Mouse (Mus musculus) CH12.LX (cell line): ENCODE measurements around the gene Dbx1.

Source experiments
- CHD2 ChIP-seq: IDR thresholded peaks from 2 replicates; pipeline ENCODE4 v1.6.1; 2011; ENCODE audit warnings: low read length, improper control_type of control experiment
- CTCF ChIP-seq, 2 experiments: IDR thresholded peaks in 1 of 2; conservative IDR thresholded peaks in 1 of 2; 2 replicates each; pipeline ENCODE4 v1.5.1; 2011 to 2012; ENCODE audit warnings: low read depth in 2 of 2, low read length in 2 of 2, improper control_type of control experiment in 1 of 2, inconsistent platforms in 1 of 2, mild to moderate bottlenecking in 1 of 2, moderate library complexity in 1 of 2
- HCFC1 ChIP-seq: IDR thresholded peaks from 2 replicates; pipeline ENCODE4 v1.6.1; 2012; ENCODE audit warnings: low read depth, mild to moderate bottlenecking, inconsistent platforms, low read length, improper control_type of control experiment
- KAT2A ChIP-seq: IDR thresholded peaks from 2 replicates; pipeline ENCODE4 v1.6.1; 2012; ENCODE audit warnings: low read length, improper control_type of control experiment, inconsistent platforms; ENCODE audit not compliant: insufficient replicate concordance
- MAX ChIP-seq: IDR thresholded peaks from 2 replicates; pipeline ENCODE4 v1.6.1; 2011; ENCODE audit warnings: low read length, improper control_type of control experiment
- MEF2A ChIP-seq: IDR thresholded peaks from 2 replicates; pipeline ENCODE4 v1.6.1; 2014; ENCODE audit warnings: low read depth, mild to moderate bottlenecking, inconsistent platforms, low read length, improper control_type of control experiment, borderline replicate concordance
- MXI1 ChIP-seq: IDR thresholded peaks from 2 replicates; pipeline ENCODE4 v1.6.1; 2011; ENCODE audit warnings: mild to moderate bottlenecking, low read depth, low read length, improper control_type of control experiment
- MYC ChIP-seq: IDR thresholded peaks from 2 replicates; pipeline ENCODE4 v1.6.1; 2011; ENCODE audit warnings: low read depth, mild to moderate bottlenecking, improper control_type of control experiment, low read length
- NRF1 ChIP-seq: IDR thresholded peaks from 2 replicates; pipeline ENCODE4 v1.6.1; 2014; ENCODE audit warnings: low read depth, mild to moderate bottlenecking, inconsistent platforms, low read length, improper control_type of control experiment, moderate library complexity
- POLR2A ChIP-seq: IDR thresholded peaks from 2 replicates; pipeline ENCODE4 v1.6.1; 2011; ENCODE audit warnings: low read depth, mild to moderate bottlenecking, improper control_type of control experiment, low read length
- USF1 ChIP-seq: IDR thresholded peaks from 2 replicates; pipeline ENCODE4 v1.6.1; 2014; ENCODE audit warnings: low read depth, mild to moderate bottlenecking, inconsistent platforms, low read length, improper control_type of control experiment
- ZNF384 ChIP-seq: IDR thresholded peaks from 2 replicates; pipeline ENCODE4 v1.6.1; 2012; ENCODE audit warnings: low read depth, low read length, improper control_type of control experiment, inconsistent platforms

DNA sequence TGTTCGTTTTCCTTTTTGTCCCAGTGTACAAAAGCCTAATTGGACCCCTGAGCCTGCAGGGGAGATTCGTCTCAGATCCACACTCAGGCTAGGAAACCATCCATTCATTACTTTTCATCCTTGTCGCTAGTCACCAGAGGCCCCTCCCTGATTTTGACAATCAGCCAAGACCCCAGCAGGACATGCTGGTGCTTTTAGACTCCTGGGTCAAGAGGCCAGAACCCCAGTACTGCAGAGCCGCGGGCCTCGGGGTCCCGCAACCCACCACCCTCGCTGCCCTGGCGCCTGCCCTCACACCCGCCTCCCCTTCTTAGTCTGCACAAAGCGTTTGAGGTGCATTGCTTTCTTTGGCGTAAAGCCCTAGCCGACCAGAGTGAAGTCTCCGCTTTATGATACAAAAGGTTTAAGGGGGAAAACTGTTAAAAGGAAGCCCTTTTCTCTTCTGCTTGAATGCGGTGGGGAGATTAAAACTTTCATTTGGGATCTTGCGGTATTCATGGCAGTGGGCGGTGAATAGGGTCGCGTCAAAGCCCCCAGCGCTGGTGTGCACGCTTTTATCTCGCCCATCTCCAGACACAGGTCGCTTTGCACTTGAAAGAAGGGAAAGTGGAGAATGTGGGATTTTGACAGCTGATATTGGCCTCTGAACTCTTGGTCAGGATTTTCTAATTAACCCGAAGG, 25.3 kb upstream of the Dbx1 start:
- TF ChIP-seq MXI1 (no peak), CTCF (conservative IDR thresholded peaks at IDR 0.05 in 1 of 2, IDR thresholded peaks at IDR 0.05 in 1 of 2; ENCODE audit: low read depth in 2 of 2, low read length in 2 of 2) (no peak), HCFC1 (no peak), NRF1 (no peak), POLR2A (no peak), USF1 (no peak), ZNF384 (no peak), MEF2A (no peak), KAT2A (no peak), CHD2 (no peak), MYC (no peak), MAX (no peak)
